Mouse (Mus musculus) liver, postnatal 0 days (tissue): ENCODE results near the gene Rgp1.

Experiments
- CTCF ChIP-seq: sonication (generic); IDR thresholded peaks from 2 replicates; pipeline ENCODE4 v1.5.1; 2016; ENCODE audit warnings: antibody characterized with exemption, low read depth
- EP300 ChIP-seq: IDR thresholded peaks from 2 replicates; pipeline ENCODE4 v1.6.1; 2016; ENCODE audit warnings: antibody characterized with exemption, low read depth, mild to moderate bottlenecking

GRCm38 (mm10) chr4:43536031-43536430 lies 42.5 kb upstream of the Rgp1 start:
- no peak for TF ChIP-seq EP300
- no peak for TF ChIP-seq CTCF
